Mouse (Mus musculus) stomach, postnatal 0 days (tissue): ENCODE results near the gene Manf.

ENCODE experiments used
- CTCF ChIP-seq: IDR thresholded peaks from 2 replicates; pipeline ENCODE4 v1.5.1; 2016; ENCODE audit warnings: antibody characterized with exemption, low read depth, mild to moderate bottlenecking, moderate library complexity
- EP300 ChIP-seq: optimal IDR thresholded peaks from 2 replicates; pipeline ENCODE3; 2016; ENCODE audit warnings: antibody characterized with exemption

- TF ChIP-seq CTCF (no peak), EP300 (no peak)
Measured at GRCm38 (mm10) chr9:106884306-106884705, 7.5 kb downstream of the Manf start.
